Mouse (Mus musculus) lung, postnatal 25 days (tissue): Measurements from ENCODE around the gene 1700012B07Rik.

ENCODE experiments used
- DNase-seq: peaks from one replicate; pipeline ENCODE4 v3.0.0; 2022; ENCODE audit warnings: low spot score

Gene 1700012B07Rik

GRCm38 (mm10) chr11:109751636-109752603, 75.9 kb downstream of the 1700012B07Rik start:
- DNase-seq = no peak

GRCm38 (mm10) chr11:109745210-109745609, 82.6 kb downstream of the 1700012B07Rik start:
- DNase-seq = no peak

GRCm38 (mm10) chr11:109737967-109738366, 89.9 kb downstream of the 1700012B07Rik start:
- no peak for DNase-seq
